In the genomic region with DNA sequence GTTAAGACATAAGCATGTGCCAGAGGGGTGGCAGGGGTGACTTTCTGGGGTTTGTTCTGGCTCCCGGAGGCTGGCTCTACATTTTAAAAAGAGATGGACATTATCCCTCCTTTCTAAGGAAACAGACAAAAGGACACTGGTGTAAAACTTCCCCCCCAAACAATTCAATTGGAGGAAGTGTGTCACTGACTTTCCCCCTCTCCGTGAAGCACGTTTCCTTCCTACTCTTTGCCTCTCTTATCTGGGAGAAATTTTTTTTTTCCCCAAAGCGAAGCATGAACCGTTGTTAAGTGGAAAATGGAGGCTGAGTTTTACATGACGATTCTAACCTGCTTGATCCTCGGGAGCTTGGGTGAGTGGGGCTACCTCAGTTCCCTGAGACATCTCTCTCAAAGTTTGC, we compare ENCODE assay signal across 9 mouse cellular contexts. TPM values are rescaled to one million over a fixed set of nuclear protein-coding genes. Genes with fewer than 3 reads are reported as not detected.
DNase-seq lines count a peak whose midpoint lies in the region; ATAC-seq and TF ChIP-seq lines count a peak whose summit lies in the region.
"Had no signal": no experiment of that assay in that cellular context is flagged by ENCODE, and none has a peak within 500 bp of the region (broad histone marks: within the 10 kb centered on the region; RNA-seq: fewer than 3 reads in every experiment).

A gene (plus strand): TSS at position 244 of the 400 bp plus-strand sequence.

- H3K27me3 ChIP-seq in embryonic facial prominence, embryonic 10.5 days (replicated peaks; ENCODE audit: low read depth, poor library complexity, severe bottlenecking), result no peaks in the 10 kb centered on the region
- H3K27me3 ChIP-seq in heart, embryonic 12.5 days (replicated peaks), result no peaks in the 10 kb centered on the region
- no peaks in the 10 kb centered on the region for H3K27me3 ChIP-seq in thymus, adult 2 months (ENCODE audit: control insufficient read depth, insufficient read depth, low read length)
- H3K27me3 ChIP-seq in forebrain, embryonic 13.5 days, result no peaks in the 10 kb centered on the region

- H3K9me3 ChIP-seq in embryonic facial prominence, embryonic 10.5 days, result no peaks in the 10 kb centered on the region
- no peaks in the 10 kb centered on the region for H3K9me3 ChIP-seq in heart, embryonic 12.5 days (replicated peaks)
- H3K9me3 ChIP-seq in forebrain, embryonic 13.5 days (replicated peaks), result no peaks in the 10 kb centered on the region

- no peaks in the 10 kb centered on the region for H3K36me3 ChIP-seq in embryonic facial prominence, embryonic 10.5 days (replicated peaks)
- no peaks in the 10 kb centered on the region for H3K36me3 ChIP-seq in heart, embryonic 12.5 days
- H3K36me3 ChIP-seq in thymus, adult 2 months (ENCODE audit: control insufficient read depth, insufficient read depth, low read length), result no peaks in the 10 kb centered on the region
- H3K36me3 ChIP-seq in forebrain, embryonic 13.5 days (ENCODE audit: poor library complexity, severe bottlenecking), result no peaks in the 10 kb centered on the region

- WGBS in embryonic facial prominence, embryonic 10.5 days, result 78% methylated on average over 7 of the region's 7 CpGs
- 47% methylated on average over 7 of the region's 7 CpGs for WGBS in heart, embryonic 12.5 days
- WGBS in thymus, adult 2 months, result 13% methylated on average over 7 of the region's 7 CpGs
- WGBS in forebrain, embryonic 13.5 days, result 76% methylated on average over 7 of the region's 7 CpGs

- intact Hi-C loops in left cerebral cortex, adult 2 months (cut with DNase I), result no loop called here
- intact Hi-C loops in left cerebral cortex, postnatal 14 days (cut with DNase I), result no loop called here

- peak within 1 kb of the TSS; percentile 56 for H3K9ac ChIP-seq in heart, embryonic 12.5 days
- H3K9ac ChIP-seq in forebrain, embryonic 13.5 days, result no peak within 1 kb of the TSS
- H3K9ac ChIP-seq: liver, embryonic 14.5 days had no signal

- no peak for TF ChIP-seq CTCF in left cerebral cortex, adult 2 months (IDR thresholded peaks at IDR 0.05)
- TF ChIP-seq CTCF in thymus, adult 2 months (IDR thresholded peaks at IDR 0.05; ENCODE audit: borderline replicate concordance, control insufficient read depth, extremely low read depth, insufficient read depth, low read length, poor library complexity), result no peak

- no peak within 1 kb of the TSS for H3K27ac ChIP-seq in left cerebral cortex, adult 2 months
- no peak within 1 kb of the TSS for H3K27ac ChIP-seq in embryonic facial prominence, embryonic 10.5 days (replicated peaks)
- H3K27ac ChIP-seq in heart, embryonic 12.5 days (ENCODE audit: poor library complexity, severe bottlenecking), result peak within 1 kb of the TSS; percentile 68
- no peak within 1 kb of the TSS for H3K27ac ChIP-seq in thymus, adult 2 months (ENCODE audit: control insufficient read depth, insufficient read depth, low read length)
- no peak within 1 kb of the TSS for H3K27ac ChIP-seq in forebrain, embryonic 13.5 days
- H3K27ac ChIP-seq: liver, embryonic 14.5 days had no signal

- H3K4me3 ChIP-seq in left cerebral cortex, adult 2 months, result no peak within 1 kb of the TSS
- 0 out of 2 replicates have a peak within 1 kb of the TSS, but pooled peaks have one; percentile 18 for H3K4me3 ChIP-seq in embryonic facial prominence, embryonic 10.5 days
- peak within 1 kb of the TSS; percentile 43 for H3K4me3 ChIP-seq in heart, embryonic 12.5 days
- no peak within 1 kb of the TSS for H3K4me3 ChIP-seq in thymus, adult 2 months (ENCODE audit: control insufficient read depth, insufficient read depth, low read length)
- no peak within 1 kb of the TSS for H3K4me3 ChIP-seq in forebrain, embryonic 13.5 days

- H3K4me2 ChIP-seq in heart, embryonic 12.5 days, result peak within 1 kb of the TSS; percentile 39
- H3K4me2 ChIP-seq in forebrain, embryonic 13.5 days, result no peak within 1 kb of the TSS

- no peak for TF ChIP-seq POLR2A in thymus, adult 2 months (IDR thresholded peaks at IDR 0.05; ENCODE audit: control insufficient read depth, extremely low read depth, insufficient read depth, low read length, poor library complexity)

- no peak for ATAC-seq in heart, embryonic 12.5 days (ENCODE audit: insufficient number of reproducible peaks, low FRiP score)
- no peak for ATAC-seq in forebrain, embryonic 13.5 days

- DNase-seq in left cerebral cortex, adult 2 months (ENCODE audit: extremely low spot score in 1 of 2, low spot score in 2 of 2), result no peak
- no peak for DNase-seq in left cerebral cortex, adult 11 months (ENCODE audit: low spot score)
- no peak for DNase-seq in embryonic facial prominence, embryonic 10.5 days (ENCODE audit: low spot score)
- DNase-seq in left cerebral cortex, postnatal 14 days (ENCODE audit: low spot score in 2 of 2), result no peak
- no peak for DNase-seq in thymus, adult 2 months
- DNase-seq in spleen, adult 18-20 months, result no peak

- H3K4me1 ChIP-seq in embryonic facial prominence, embryonic 10.5 days, result no peaks in the 10 kb centered on the region
- peaks cover 23% of the 10 kb centered on the region for H3K4me1 ChIP-seq in heart, embryonic 12.5 days (replicated peaks)
- no peaks in the 10 kb centered on the region for H3K4me1 ChIP-seq in thymus, adult 2 months (replicated peaks; ENCODE audit: control insufficient read depth, insufficient read depth, low read length)
- no peaks in the 10 kb centered on the region for H3K4me1 ChIP-seq in forebrain, embryonic 13.5 days

RNA-seq across cellular contexts. Expression of the gene that starts here (rescaled TPM):
- total RNA-seq in left cerebral cortex, adult 2 months (2021), result 10 to 100 TPM; 17.0 to 19.8 TPM
- 1.9 and 2.0 TPM in 2 replicates for polyA plus RNA-seq in embryonic facial prominence, embryonic 10.5 days (2016; fragmentation: Nextera tagmentation; extraction: Ambion mirVana)
- 11.1 and 14.6 TPM in 2 replicates for polyA plus RNA-seq in heart, embryonic 12.5 days (2016; fragmentation: Nextera tagmentation; extraction: Ambion mirVana)
- total RNA-seq in left cerebral cortex, postnatal 14 days (2021), result 10 to 100 TPM; 23.5 to 25.5 TPM
- polyA plus RNA-seq in thymus, adult 2 months (2012; rRNA removed), result 1.6 and 1.8 TPM in 2 replicates
- 2.1 and 2.2 TPM in 2 replicates for polyA plus RNA-seq in forebrain, embryonic 13.5 days (2015; fragmentation: Nextera tagmentation; extraction: Ambion mirVana)

Comparison
In these comparisons a context has a peak if more than half of its experiments do, and no peak if none do; other contexts are left out.
1. H3K4me3 ChIP-seq: peak in embryonic facial prominence, embryonic 10.5 days (single experiment) and heart, embryonic 12.5 days (single experiment); none in left cerebral cortex, adult 2 months (single experiment), thymus, adult 2 months (single experiment) and forebrain, embryonic 13.5 days (single experiment).